Mouse (Mus musculus) splenic B cell, adult 2 months (primary cell): Measurements from ENCODE around the gene Dennd1a.

Experiments
- DNase-seq: peaks from one replicate; pipeline ENCODE4 v3.0.0-alpha.2; 2011; ENCODE audit warnings: low read depth, low spot score
- H3K27me3 ChIP-seq: 2 replicates; pipeline ENCODE4 v1.6.1; 2012; ENCODE audit warnings: mild to moderate bottlenecking, low read length, moderate library complexity, mixed read lengths; ENCODE audit not compliant: control insufficient read depth, poor library complexity, insufficient read depth, severe bottlenecking
- H3K36me3 ChIP-seq: 2 replicates; pipeline ENCODE4 v1.6.1; 2012; ENCODE audit warnings: mild to moderate bottlenecking, low read length, moderate library complexity, mixed read lengths; ENCODE audit not compliant: control insufficient read depth, poor library complexity, insufficient read depth, severe bottlenecking

Dennd1a gene

GRCm38 (mm10) chr2:38045286-38045685, 241.9 kb downstream of the Dennd1a start:
- no peaks in the 10 kb centered on the region; the same call in 1 of the 2 replicates for H3K36me3 ChIP-seq
- H3K27me3 ChIP-seq = no peaks in the 10 kb centered on the region
- no peak for DNase-seq

- H3K27me3 ChIP-seq = no peaks in the 10 kb centered on the region
These were observed 246.3 kb downstream of the Dennd1a start for GRCm38 (mm10) chr2:38040845-38041244.

GRCm38 (mm10) chr2:38039621-38040020, 247.6 kb downstream of the Dennd1a start:
- Histone ChIP-seq H3K27me3 (no peaks in the 10 kb centered on the region), H3K36me3 (no peaks in the 10 kb centered on the region; the same call in 1 of the 2 replicates)
- no peak for DNase-seq

More at GRCm38 (mm10) chr2:38040845-38041244, 246.3 kb downstream of the Dennd1a start:
- DNase-seq = no peak
- H3K36me3 ChIP-seq = no peaks in the 10 kb centered on the region; the same call in 1 of the 2 replicates

- H3K27me3 ChIP-seq = no peaks in the 10 kb centered on the region
- DNase-seq = no peak
- no peaks in the 10 kb centered on the region for H3K36me3 ChIP-seq
These were observed 258.9 kb downstream of the Dennd1a start for GRCm38 (mm10) chr2:38028317-38028716.

GRCm38 (mm10) chr2:38025615-38026014, 261.6 kb downstream of the Dennd1a start:
- DNase-seq = no peak
- H3K36me3 ChIP-seq = no peaks in the 10 kb centered on the region
- no peaks in the 10 kb centered on the region for H3K27me3 ChIP-seq

GRCm38 (mm10) chr2:38023741-38024130, 263.5 kb downstream of the Dennd1a start:
- no peak for DNase-seq
- Histone ChIP-seq H3K36me3 (0 out of 2 replicates have a peak, but pooled peaks cover 2% of the 10 kb centered on the region), H3K27me3 (no peaks in the 10 kb centered on the region)

- H3K27me3 ChIP-seq = no peaks in the 10 kb centered on the region
- no peak for DNase-seq
- H3K36me3 ChIP-seq = 0 out of 2 replicates have a peak, but pooled peaks cover 2% of the 10 kb centered on the region
These were observed 264.0 kb downstream of the Dennd1a start for GRCm38 (mm10) chr2:38023054-38023740.

- H3K27me3 ChIP-seq = no peaks in the 10 kb centered on the region
- no peak for DNase-seq
- H3K36me3 ChIP-seq = 0 out of 2 replicates have a peak, but pooled peaks cover 2% of the 10 kb centered on the region
These were observed 266.0 kb downstream of the Dennd1a start for GRCm38 (mm10) chr2:38021166-38021565.

GRCm38 (mm10) chr2:38014702-38015101, 272.5 kb downstream of the Dennd1a start:
- Histone ChIP-seq H3K36me3 (no peaks in the 10 kb centered on the region), H3K27me3 (no peaks in the 10 kb centered on the region; the same call in 1 of the 2 replicates)
- DNase-seq = no peak

GRCm38 (mm10) chr2:38013839-38014365, 273.3 kb downstream of the Dennd1a start:
- H3K36me3 ChIP-seq = no peaks in the 10 kb centered on the region
- DNase-seq = no peak
- no peaks in the 10 kb centered on the region; the same call in 1 of the 2 replicates for H3K27me3 ChIP-seq

- Histone ChIP-seq H3K36me3 (no peaks in the 10 kb centered on the region; the same call in 1 of the 2 replicates), H3K27me3 (no peaks in the 10 kb centered on the region; the same call in 1 of the 2 replicates)
- DNase-seq = no peak
These were observed 280.0 kb downstream of the Dennd1a start for GRCm38 (mm10) chr2:38007238-38007637.

GRCm38 (mm10) chr2:38003183-38003680, 284.0 kb downstream of the Dennd1a start:
- H3K27me3 ChIP-seq = no peaks in the 10 kb centered on the region
- H3K36me3 ChIP-seq = peaks cover 2% of the 10 kb centered on the region
- DNase-seq = no peak

GRCm38 (mm10) chr2:38001004-38001403, 286.2 kb downstream of the Dennd1a start:
- no peaks in the 10 kb centered on the region for H3K27me3 ChIP-seq
- H3K36me3 ChIP-seq = peaks cover 2% of the 10 kb centered on the region
- DNase-seq = no peak

GRCm38 (mm10) chr2:37997966-37998365, 289.2 kb downstream of the Dennd1a start:
- no peak for DNase-seq
- Histone ChIP-seq H3K36me3 (peaks cover 2% of the 10 kb centered on the region), H3K27me3 (no peaks in the 10 kb centered on the region)

GRCm38 (mm10) chr2:37989091-37989490, 298.1 kb downstream of the Dennd1a start:
- H3K36me3 ChIP-seq = no peaks in the 10 kb centered on the region
- no peak for DNase-seq
- H3K27me3 ChIP-seq = no peaks in the 10 kb centered on the region
